Mouse (Mus musculus): ENCODE data around the gene Gprc5c.

Gprc5c gene

GRCm38 (mm10) chr11:114914978-114915377 is 64.0 kb downstream of the Gprc5c start:
- DNase-seq, result no peak

DNA sequence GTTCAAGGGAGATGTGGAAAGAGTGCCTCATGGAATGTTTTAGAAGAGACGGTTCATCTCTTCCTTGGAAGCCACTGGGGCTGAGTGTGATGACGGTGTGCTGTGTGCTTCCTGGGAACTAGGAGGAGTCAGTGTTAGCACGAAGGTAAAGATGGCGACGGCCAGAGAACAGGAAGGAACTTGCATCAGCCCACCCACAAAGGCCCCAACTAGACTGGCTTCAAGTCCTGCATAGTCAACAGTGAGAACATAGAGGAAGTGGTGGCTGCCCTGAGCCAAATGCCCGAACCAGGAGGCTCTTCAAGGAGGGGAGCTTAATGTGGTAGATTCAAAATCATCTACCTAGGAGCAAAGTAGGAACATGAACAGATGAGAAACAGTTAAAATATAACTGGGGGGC is 66.2 kb downstream of the Gprc5c start:
- DNase-seq, result no peak
